Mouse (Mus musculus) bone marrow macrophage, adult 2 months (primary cell): Measurements from ENCODE around the gene Gm4027. TPM values are rescaled to one million over a fixed set of nuclear protein-coding genes. Genes with fewer than 3 reads are reported as not detected.
"Not testable (repeated sequence)": the region's sequence is repeated elsewhere in the genome, so short reads cannot be mapped to it uniquely, and the experiment has no call there.

Source experiments
- H3K27ac ChIP-seq: 2 replicates; pipeline ENCODE4 v1.5.1; 2012; ENCODE audit warnings: low read depth, low read length; ENCODE audit not compliant: insufficient read depth
- H3K4me1 ChIP-seq: 2 replicates; pipeline ENCODE4 v1.6.1; 2012; ENCODE audit warnings: low read length; ENCODE audit not compliant: control insufficient read depth, insufficient read depth
- H3K4me3 ChIP-seq: 2 replicates; pipeline ENCODE4 v1.5.1; 2012; ENCODE audit warnings: mild to moderate bottlenecking, low read length, moderate library complexity; ENCODE audit not compliant: insufficient read depth
- polyA plus RNA-seq: library from polyadenylated mRNA; stranded (reverse); fragments of >200 nt; gene quantifications from 2 replicates; pipeline ENCODE4 v1.2.4, GENCODE M21; 2012; ENCODE audit not compliant: missing spikeins, insufficient read depth, insufficient read length

Gene Gm4027
- polyA plus RNA-seq, result not detected in 2 replicates

- H3K27ac ChIP-seq, H3K4me3 ChIP-seq, H3K4me1 ChIP-seq: not testable (repeated sequence)
Observed at GRCm38 (mm10) chr12:87618569-87618968, at the start of gene Gm4027. TSS of gene Gm4027 (plus strand) at chr12:87618869.

GRCm38 (mm10) chr12:87601388-87601787 lies 17.3 kb upstream of the Gm4027 start:
- not testable (repeated sequence) for H3K27ac ChIP-seq, H3K4me1 ChIP-seq, H3K4me3 ChIP-seq

GRCm38 (mm10) chr12:87602388-87602787 lies 16.3 kb upstream of the Gm4027 start, which contains the start of gene Oog1:
TSS of gene Oog1 (plus strand) at chr12:87602688.
- H3K4me1 ChIP-seq, H3K4me3 ChIP-seq, H3K27ac ChIP-seq: not testable (repeated sequence)

- not testable (repeated sequence) for H3K27ac ChIP-seq, H3K4me3 ChIP-seq, H3K4me1 ChIP-seq
Observed at GRCm38 (mm10) chr12:87644520-87644919, 25.9 kb downstream of the Gm4027 start, which contains the start of gene Gm16381. TSS of gene Gm16381 (minus strand) at chr12:87644620.

- not testable (repeated sequence) for H3K4me1 ChIP-seq, H3K27ac ChIP-seq, H3K4me3 ChIP-seq
Observed at GRCm38 (mm10) chr12:87652916-87653703, 34.4 kb downstream of the Gm4027 start.

Other genes starting within 250 kb of the Gm4027 start
- 134 and 139 TPM in 2 replicates for gene Sptlc2, start 230.5 kb upstream of the Gm4027 start, polyA plus RNA-seq
- gene Slirp, start 175.0 kb upstream of the Gm4027 start, polyA plus RNA-seq, result 150 and 162 TPM in 2 replicates
- gene Alkbh1, start 174.9 kb upstream of the Gm4027 start, polyA plus RNA-seq, result 11.2 and 14.3 TPM in 2 replicates
- gene Snw1, start 146.6 kb upstream of the Gm4027 start, polyA plus RNA-seq, result 83.4 and 83.5 TPM in 2 replicates
- gene Gm5788, start 124.1 kb upstream of the Gm4027 start, polyA plus RNA-seq, result not detected in 2 replicates
- gene Gm8300, start 104.6 kb upstream of the Gm4027 start, polyA plus RNA-seq, result not detected in 2 replicates
- gene Oog1, start 16.2 kb upstream of the Gm4027 start, polyA plus RNA-seq, result not detected in 2 replicates
- gene Gm16381, start 25.8 kb downstream of the Gm4027 start, polyA plus RNA-seq, result not detected in 2 replicates
- gene Gm21319, start 156.9 kb downstream of the Gm4027 start, polyA plus RNA-seq, result not detected in 2 replicates
- gene Gm21936, start 176.6 kb downstream of the Gm4027 start, polyA plus RNA-seq, result not detected in 2 replicates
- gene BB287469, start 197.7 kb downstream of the Gm4027 start, polyA plus RNA-seq, result not detected in 2 replicates
- gene Gm2001, start 223.5 kb downstream of the Gm4027 start, polyA plus RNA-seq, result not detected in 2 replicates